Mouse (Mus musculus): ENCODE data around the gene Maff. TPM values are rescaled to one million over a fixed set of nuclear protein-coding genes. Genes with fewer than 3 reads are reported as not detected.

The Maff gene
- 0.79 and 0.97 TPM in 2 replicates for polyA plus RNA-seq (2015; fragmentation: Nextera tagmentation; extraction: Ambion mirVana)

DNA sequence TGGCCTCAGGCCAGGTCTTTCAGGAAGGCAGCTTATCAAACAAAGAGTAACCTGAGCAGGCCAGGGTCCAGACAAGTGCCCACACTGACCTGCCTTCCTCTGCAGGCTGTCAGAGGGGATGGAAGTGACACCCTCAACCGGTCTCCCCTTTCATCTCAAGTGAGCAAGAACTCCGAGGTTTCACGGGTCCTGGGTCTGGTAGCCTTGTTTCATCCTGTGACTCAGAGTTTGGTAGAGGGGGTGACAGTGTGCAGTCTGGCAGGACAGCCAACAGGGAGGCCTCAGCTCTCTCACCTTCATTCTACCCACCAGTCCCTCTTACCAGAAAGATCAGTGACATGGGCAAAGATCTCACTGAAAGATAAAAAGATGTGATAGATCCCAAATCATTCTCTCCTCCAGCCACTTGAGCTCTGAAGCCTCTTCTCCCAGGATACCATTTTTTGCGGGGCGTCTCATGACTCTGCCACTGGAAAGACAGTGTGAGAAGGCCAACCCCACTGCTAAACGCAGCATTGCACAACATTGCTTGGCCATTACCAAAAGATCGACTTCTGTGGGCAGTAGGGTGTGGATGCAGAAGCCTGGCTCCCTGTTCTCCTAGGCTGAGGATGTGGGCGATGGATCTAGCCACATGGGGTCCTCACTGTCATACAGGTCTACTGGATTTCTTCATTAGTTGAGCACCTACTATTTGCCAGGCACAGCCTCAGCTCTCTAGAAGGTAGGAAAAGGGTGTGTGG is at the start of gene Maff:
TSS of gene Maff (plus strand) at position 571 of the 743 bp plus-strand sequence.
- 50% methylated on average over 8 of the region's 8 CpGs for WGBS
- peaks cover 12% of the 10 kb centered on the region for H3K4me1 ChIP-seq

GRCm38 (mm10) chr15:79298553-79298952 is 47.9 kb upstream of the Maff start:
- no peak for ATAC-seq (replicated peaks)
- 82% methylated on average over 6 of the region's 6 CpGs for WGBS
- no peak overlapping the region for H3K27ac ChIP-seq (replicated peaks)
- no peak overlapping the region for H3K4me3 ChIP-seq
- H3K27me3 ChIP-seq, result no peaks in the 10 kb centered on the region
- no peak overlapping the region for H3K9ac ChIP-seq (replicated peaks)
- H3K36me3 ChIP-seq, result no peaks in the 10 kb centered on the region
- H3K4me1 ChIP-seq, result no peaks in the 10 kb centered on the region
- H3K9me3 ChIP-seq, result no peaks in the 10 kb centered on the region
- H3K4me2 ChIP-seq (replicated peaks), result no peak overlapping the region

More for the DNA sequence above, at the start of gene Maff:
- Histone ChIP-seq H3K36me3 (no peaks in the 10 kb centered on the region), H3K27ac (replicated peaks) (peak within 1 kb of the TSS; percentile 75), H3K9me3 (no peaks in the 10 kb centered on the region), H3K9ac (replicated peaks) (peak within 1 kb of the TSS; percentile 56), H3K27me3 (0 out of 2 replicates have a peak, but pooled peaks cover 4% of the 10 kb centered on the region), H3K4me2 (replicated peaks) (peak within 1 kb of the TSS; percentile 87), H3K4me3 (peak within 1 kb of the TSS; percentile 70)
- no peak for ATAC-seq (replicated peaks)

- Histone ChIP-seq H3K4me3 (no peak overlapping the region), H3K27me3 (no peaks in the 10 kb centered on the region), H3K9me3 (no peaks in the 10 kb centered on the region), H3K9ac (replicated peaks) (no peak overlapping the region), H3K36me3 (no peaks in the 10 kb centered on the region), H3K4me2 (replicated peaks) (no peak overlapping the region), H3K4me1 (no peaks in the 10 kb centered on the region), H3K27ac (replicated peaks) (no peak overlapping the region)
- no peak for ATAC-seq (replicated peaks)
- WGBS, result 91% methylated on average over 2 of the region's 2 CpGs
Measured at GRCm38 (mm10) chr15:79299563-79300155, 46.8 kb upstream of the Maff start.

DNA sequence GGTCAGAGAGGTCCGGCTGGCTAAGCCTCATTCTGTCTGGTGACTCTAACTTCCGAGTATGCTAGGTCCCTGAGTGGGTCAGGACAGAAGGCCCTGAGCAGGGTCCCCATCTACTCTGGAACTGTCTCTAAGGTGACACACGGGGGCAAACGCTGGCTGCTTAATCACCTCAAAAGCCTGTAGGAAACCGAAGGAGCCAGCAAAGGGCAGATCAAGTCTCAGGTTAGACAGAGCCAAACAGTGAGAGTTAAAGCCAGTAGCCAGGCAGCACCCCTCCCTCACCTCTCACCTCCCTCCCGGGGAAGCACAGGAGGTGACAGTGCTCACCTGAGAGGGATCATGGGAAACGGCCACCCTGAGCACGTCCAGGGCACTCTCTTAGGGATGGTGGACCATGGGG is 42.7 kb upstream of the Maff start:
- Histone ChIP-seq H3K9me3 (no peaks in the 10 kb centered on the region), H3K36me3 (no peaks in the 10 kb centered on the region), H3K9ac (replicated peaks) (no peak overlapping the region), H3K4me3 (no peak overlapping the region), H3K27ac (replicated peaks) (no peak overlapping the region), H3K4me2 (replicated peaks) (no peak overlapping the region), H3K4me1 (no peaks in the 10 kb centered on the region), H3K27me3 (no peaks in the 10 kb centered on the region)
- no peak for ATAC-seq (replicated peaks)
- WGBS, result 92% methylated on average over 8 of the region's 8 CpGs

- Histone ChIP-seq H3K9me3 (no peaks in the 10 kb centered on the region), H3K4me2 (replicated peaks) (no peak overlapping the region), H3K27me3 (no peaks in the 10 kb centered on the region), H3K9ac (replicated peaks) (no peak overlapping the region), H3K27ac (replicated peaks) (no peak overlapping the region), H3K4me1 (no peaks in the 10 kb centered on the region), H3K36me3 (no peaks in the 10 kb centered on the region), H3K4me3 (no peak overlapping the region)
- 67% methylated on average over 4 of the region's 5 CpGs for WGBS
- ATAC-seq (replicated peaks), result no peak
Measured at GRCm38 (mm10) chr15:79304832-79305231, 41.6 kb upstream of the Maff start.

DNA sequence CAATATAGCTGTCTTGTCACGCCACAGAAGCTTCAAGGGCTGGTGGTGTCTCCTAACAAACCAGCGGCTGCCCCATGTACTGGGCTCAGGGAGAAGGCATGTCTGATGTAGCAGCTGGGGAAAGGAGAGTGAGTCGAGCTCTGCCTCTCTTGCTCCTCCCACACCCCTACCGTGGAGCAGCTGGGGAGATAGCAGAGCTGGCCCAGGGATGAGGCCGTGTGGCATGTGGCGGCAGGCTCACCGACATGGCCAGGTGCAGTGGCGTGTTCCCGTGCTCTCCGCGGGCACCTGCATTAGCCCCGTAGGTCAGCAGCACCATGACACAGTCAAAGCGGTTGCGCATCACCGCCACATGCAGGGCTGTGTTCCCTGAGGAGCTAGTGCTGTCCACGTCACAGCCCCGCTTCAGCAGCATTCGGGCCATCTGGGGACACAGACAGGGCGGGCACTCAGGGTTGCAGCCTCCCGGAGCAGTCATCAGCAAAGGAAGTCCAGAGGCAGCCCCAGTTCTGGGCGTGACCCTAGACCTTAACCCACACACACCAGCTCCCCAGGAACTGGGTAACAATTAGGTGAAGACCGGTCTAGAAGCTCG is 40.3 kb upstream of the Maff start:
- no peaks in the 10 kb centered on the region for H3K36me3 ChIP-seq
- H3K4me3 ChIP-seq, result no peak overlapping the region
- 83% methylated on average over 23 of the region's 23 CpGs for WGBS
- ATAC-seq (replicated peaks), result no peak
- no peak overlapping the region for H3K27ac ChIP-seq (replicated peaks)
- H3K4me1 ChIP-seq, result no peaks in the 10 kb centered on the region
- H3K27me3 ChIP-seq, result no peaks in the 10 kb centered on the region
- H3K4me2 ChIP-seq (replicated peaks), result no peak overlapping the region
- H3K9ac ChIP-seq (replicated peaks), result no peak overlapping the region
- H3K9me3 ChIP-seq, result no peaks in the 10 kb centered on the region

GRCm38 (mm10) chr15:79307861-79308260 is 38.6 kb upstream of the Maff start:
- Histone ChIP-seq H3K4me3 (no peak overlapping the region), H3K9ac (replicated peaks) (no peak overlapping the region), H3K4me2 (replicated peaks) (no peak overlapping the region), H3K27me3 (no peaks in the 10 kb centered on the region), H3K4me1 (no peaks in the 10 kb centered on the region), H3K27ac (replicated peaks) (no peak overlapping the region), H3K9me3 (no peaks in the 10 kb centered on the region), H3K36me3 (no peaks in the 10 kb centered on the region)
- ATAC-seq (replicated peaks), result no peak
- 84% methylated on average over 4 of the region's 4 CpGs for WGBS

- Histone ChIP-seq H3K4me3 (no peak overlapping the region), H3K27ac (replicated peaks) (no peak overlapping the region), H3K9me3 (no peaks in the 10 kb centered on the region), H3K27me3 (no peaks in the 10 kb centered on the region), H3K9ac (replicated peaks) (no peak overlapping the region), H3K4me2 (replicated peaks) (no peak overlapping the region), H3K36me3 (no peaks in the 10 kb centered on the region), H3K4me1 (no peaks in the 10 kb centered on the region)
- no peak for ATAC-seq (replicated peaks)
- WGBS, result 76% methylated on average over 8 of the region's 8 CpGs
Measured at GRCm38 (mm10) chr15:79313848-79314369, 32.5 kb upstream of the Maff start.

GRCm38 (mm10) chr15:79321733-79322190 is 24.7 kb upstream of the Maff start:
- no peak for ATAC-seq (replicated peaks)
- Histone ChIP-seq H3K27ac (replicated peaks) (no peak overlapping the region), H3K4me3 (no peak overlapping the region), H3K4me1 (peaks cover 10% of the 10 kb centered on the region), H3K4me2 (replicated peaks) (no peak overlapping the region), H3K9me3 (no peaks in the 10 kb centered on the region), H3K27me3 (no peaks in the 10 kb centered on the region), H3K9ac (replicated peaks) (no peak overlapping the region), H3K36me3 (no peaks in the 10 kb centered on the region)
- WGBS, result 80% methylated on average over 5 of the region's 5 CpGs

- WGBS, result 86% methylated on average over 11 of the region's 11 CpGs
- H3K4me2 ChIP-seq (replicated peaks), result no peak overlapping the region
- no peaks in the 10 kb centered on the region for H3K9me3 ChIP-seq
- no peak overlapping the region for H3K4me3 ChIP-seq
- no peaks in the 10 kb centered on the region for H3K36me3 ChIP-seq
- ATAC-seq (replicated peaks), result no peak
- no peaks in the 10 kb centered on the region for H3K27me3 ChIP-seq
- peaks cover 16% of the 10 kb centered on the region for H3K4me1 ChIP-seq
- H3K27ac ChIP-seq (replicated peaks), result no peak overlapping the region
- H3K9ac ChIP-seq (replicated peaks), result no peak overlapping the region
Measured at GRCm38 (mm10) chr15:79322281-79322990, 24.0 kb upstream of the Maff start.

DNA sequence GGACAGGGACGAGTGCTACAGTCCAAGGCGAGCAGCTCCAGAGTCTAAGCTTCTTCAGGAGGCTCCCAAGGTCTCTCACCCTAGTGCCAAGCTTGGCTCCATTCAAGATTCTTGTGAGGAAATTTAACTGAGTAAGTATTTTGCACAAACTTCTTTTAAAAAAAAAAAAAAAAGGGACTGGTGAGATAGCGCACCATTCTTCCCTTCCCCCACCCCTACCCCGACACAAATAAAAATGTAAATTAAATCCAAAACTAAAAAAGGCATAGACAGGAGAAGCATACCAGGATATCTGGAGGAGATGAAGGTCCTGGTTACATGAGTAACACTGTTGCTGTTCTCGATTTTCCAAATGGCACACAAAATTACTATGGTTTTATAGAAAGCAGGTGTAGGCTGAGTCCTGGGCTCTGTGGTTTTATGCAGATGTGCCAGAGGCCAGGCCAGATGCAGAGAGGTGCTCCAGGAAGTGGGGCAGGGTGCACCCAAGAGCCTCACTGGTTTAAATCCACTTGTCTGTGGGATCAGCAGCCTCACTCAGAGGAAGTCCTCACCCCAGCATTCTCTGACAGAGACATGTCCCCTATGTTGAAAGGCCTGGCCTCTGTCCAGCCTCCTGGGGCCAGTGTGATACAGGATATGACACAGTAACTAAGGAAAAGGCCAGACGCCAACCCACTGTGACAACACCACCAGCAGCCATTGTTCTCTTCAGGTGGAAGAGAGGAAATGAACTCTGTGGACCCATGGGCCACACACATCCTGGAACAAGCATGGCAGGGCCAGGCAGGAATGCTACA is 23.2 kb upstream of the Maff start:
- H3K4me1 ChIP-seq, result peaks cover 19% of the 10 kb centered on the region
- H3K27ac ChIP-seq (replicated peaks), result no peak overlapping the region
- 85% methylated on average over 6 of the region's 6 CpGs for WGBS
- H3K9ac ChIP-seq (replicated peaks), result no peak overlapping the region
- H3K27me3 ChIP-seq, result no peaks in the 10 kb centered on the region
- no peak for ATAC-seq (replicated peaks)
- H3K9me3 ChIP-seq, result no peaks in the 10 kb centered on the region
- H3K4me2 ChIP-seq (replicated peaks), result no peak overlapping the region
- H3K4me3 ChIP-seq, result no peak overlapping the region
- no peaks in the 10 kb centered on the region for H3K36me3 ChIP-seq
